Mouse (Mus musculus): ENCODE results near the gene 4632433K11Rik. TPM values are rescaled to one million over a fixed set of nuclear protein-coding genes. Genes with fewer than 3 reads are reported as not detected.

Gene 4632433K11Rik
- polyA plus RNA-seq, 1 experiment from 2014 or later, result not detected

DNA sequence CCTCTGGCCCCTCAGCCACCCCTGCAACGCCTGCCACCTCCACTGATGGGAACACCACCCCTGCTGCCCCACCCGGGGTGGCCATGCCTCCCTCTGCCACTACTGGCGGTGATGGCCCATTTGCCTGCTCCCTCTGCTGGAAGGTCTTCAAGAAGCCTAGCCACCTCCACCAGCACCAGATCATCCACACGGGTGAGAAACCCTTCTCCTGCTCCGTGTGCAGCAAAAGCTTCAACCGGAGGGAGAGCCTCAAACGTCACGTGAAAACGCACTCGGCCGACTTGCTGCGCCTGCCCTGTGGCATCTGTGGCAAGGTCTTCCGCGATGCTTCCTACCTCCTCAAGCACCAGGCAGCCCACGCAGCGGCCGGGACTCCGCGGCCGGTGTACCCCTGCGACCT is 4.0 kb upstream of the 4632433K11Rik start:
- no peaks in the 10 kb centered on the region for H3K4me1 ChIP-seq (replicated peaks; ENCODE audit: control insufficient read depth, insufficient read depth, low read length)
- no peak overlapping the region for H3K4me3 ChIP-seq (ENCODE audit: low read depth, low read length)
- peak overlapping the region; percentile 46; the same call in 1 of the 2 replicates for H3K27ac ChIP-seq (ENCODE audit: low read depth, low read length)
- no peak overlapping the region for H3K4me2 ChIP-seq (replicated peaks; ENCODE audit: low read depth)
- ATAC-seq, result no peak
- no peak overlapping the region for H3K9ac ChIP-seq (ENCODE audit: low read depth, low read length)
- 94% methylated on average over 21 of the region's 21 CpGs for WGBS
- no peak for TF ChIP-seq CTCF (IDR thresholded peaks at IDR 0.05; ENCODE audit: low read depth)
- H3K36me3 ChIP-seq (ENCODE audit: control insufficient read depth, insufficient read depth), result peaks cover 52% of the 10 kb centered on the region
- no peaks in the 10 kb centered on the region for H3K27me3 ChIP-seq (replicated peaks; ENCODE audit: control insufficient read depth, insufficient read depth, low read length)
- peaks cover 16% of the 10 kb centered on the region for H3K9me3 ChIP-seq (ENCODE audit: control insufficient read depth)

DNA sequence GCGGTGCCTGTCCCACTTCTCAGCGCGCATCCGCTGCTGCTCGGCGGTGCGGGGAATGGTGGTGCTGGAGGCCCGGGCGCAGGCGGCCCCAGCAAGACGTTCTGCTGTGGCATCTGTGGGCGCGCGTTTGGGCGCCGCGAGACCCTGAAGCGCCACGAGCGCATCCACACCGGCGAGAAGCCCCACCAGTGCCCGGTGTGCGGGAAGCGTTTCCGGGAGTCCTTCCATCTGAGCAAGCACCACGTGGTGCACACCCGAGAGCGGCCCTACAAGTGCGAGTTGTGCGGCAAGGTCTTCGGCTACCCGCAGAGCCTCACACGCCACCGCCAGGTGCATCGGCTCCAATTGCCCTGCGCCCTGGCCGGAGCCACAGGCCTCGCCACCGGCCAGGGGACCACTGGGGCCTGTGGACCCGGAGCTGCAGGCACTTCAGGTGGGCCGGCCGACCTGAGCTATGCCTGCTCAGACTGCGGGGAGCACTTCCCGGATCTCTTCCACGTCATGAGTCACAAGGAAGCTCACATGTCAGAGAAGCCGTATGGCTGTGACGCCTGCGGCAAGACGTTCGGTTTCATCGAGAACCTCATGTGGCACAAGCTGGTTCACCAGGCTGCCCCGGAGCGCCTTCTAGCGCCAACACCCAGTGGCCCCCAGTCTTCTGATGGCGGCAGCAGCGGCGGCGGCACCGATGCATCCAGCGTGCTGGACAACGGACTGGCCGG is 3.2 kb upstream of the 4632433K11Rik start:
- ATAC-seq, result no peak
- H3K4me3 ChIP-seq (ENCODE audit: low read depth, low read length), result no peak overlapping the region
- peaks cover 16% of the 10 kb centered on the region for H3K9me3 ChIP-seq (ENCODE audit: control insufficient read depth)
- H3K27ac ChIP-seq (ENCODE audit: low read depth, low read length), result peak overlapping the region; percentile 46
- H3K36me3 ChIP-seq (ENCODE audit: control insufficient read depth, insufficient read depth), result peaks cover 59% of the 10 kb centered on the region
- no peak for TF ChIP-seq CTCF (IDR thresholded peaks at IDR 0.05; ENCODE audit: low read depth)
- H3K4me2 ChIP-seq (replicated peaks; ENCODE audit: low read depth), result no peak overlapping the region
- no peak overlapping the region for H3K9ac ChIP-seq (ENCODE audit: low read depth, low read length)
- H3K27me3 ChIP-seq (replicated peaks; ENCODE audit: control insufficient read depth, insufficient read depth, low read length), result no peaks in the 10 kb centered on the region
- no peaks in the 10 kb centered on the region for H3K4me1 ChIP-seq (replicated peaks; ENCODE audit: control insufficient read depth, insufficient read depth, low read length)
- 88% methylated on average over 63 of the region's 63 CpGs for WGBS

DNA sequence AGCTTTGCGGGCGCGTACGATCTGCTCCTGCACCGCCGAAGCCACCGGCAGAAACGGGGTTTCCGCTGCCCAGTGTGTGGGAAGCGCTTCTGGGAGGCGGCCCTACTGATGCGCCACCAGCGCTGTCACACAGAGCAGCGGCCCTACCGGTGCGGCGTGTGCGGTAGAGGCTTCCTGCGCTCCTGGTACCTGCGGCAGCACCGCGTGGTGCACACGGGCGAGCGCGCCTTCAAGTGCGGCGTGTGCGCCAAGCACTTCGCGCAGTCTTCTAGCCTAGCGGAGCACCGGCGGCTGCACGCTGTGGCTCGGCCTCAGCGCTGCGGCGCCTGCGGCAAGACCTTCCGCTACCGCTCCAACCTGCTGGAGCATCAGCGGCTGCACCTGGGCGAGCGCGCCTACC is 2.4 kb upstream of the 4632433K11Rik start:
- no peak for TF ChIP-seq CTCF (IDR thresholded peaks at IDR 0.05; ENCODE audit: low read depth)
- Histone ChIP-seq H3K9ac (ENCODE audit: low read depth, low read length) (no peak overlapping the region), H3K9me3 (ENCODE audit: control insufficient read depth) (peaks cover 16% of the 10 kb centered on the region), H3K4me3 (ENCODE audit: low read depth, low read length) (no peak overlapping the region), H3K27me3 (replicated peaks; ENCODE audit: control insufficient read depth, insufficient read depth, low read length) (no peaks in the 10 kb centered on the region), H3K4me1 (replicated peaks; ENCODE audit: control insufficient read depth, insufficient read depth, low read length) (no peaks in the 10 kb centered on the region), H3K27ac (ENCODE audit: low read depth, low read length) (peak overlapping the region; percentile 46), H3K36me3 (ENCODE audit: control insufficient read depth, insufficient read depth) (peaks cover 67% of the 10 kb centered on the region), H3K4me2 (replicated peaks; ENCODE audit: low read depth) (no peak overlapping the region)
- no peak for ATAC-seq
- 86% methylated on average over 46 of the region's 46 CpGs for WGBS

DNA sequence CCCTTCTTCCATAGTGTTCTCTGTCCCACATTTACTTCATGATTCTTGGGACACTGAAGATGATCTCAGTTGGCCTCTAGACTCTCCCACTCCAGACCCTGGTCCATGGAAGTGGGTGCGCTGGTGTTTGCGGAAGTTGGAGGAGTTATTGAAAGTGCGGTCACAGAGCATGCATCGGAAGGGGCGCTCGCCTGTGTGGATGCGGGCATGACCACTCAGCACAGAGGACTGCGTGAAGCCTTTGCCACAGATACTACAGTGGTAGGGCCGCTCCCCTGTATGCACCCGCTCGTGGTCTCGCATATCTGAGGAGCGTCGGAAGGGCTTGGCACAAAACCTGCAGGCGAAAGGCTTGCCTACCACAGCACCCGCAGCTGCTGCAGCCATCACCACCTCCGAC is 1.7 kb downstream of the 4632433K11Rik start:
- H3K27ac ChIP-seq (ENCODE audit: low read depth, low read length), result no peak overlapping the region
- no peak overlapping the region for H3K4me2 ChIP-seq (replicated peaks; ENCODE audit: low read depth)
- H3K27me3 ChIP-seq (replicated peaks; ENCODE audit: control insufficient read depth, insufficient read depth, low read length), result no peaks in the 10 kb centered on the region
- H3K9me3 ChIP-seq (ENCODE audit: control insufficient read depth), result peaks cover 8% of the 10 kb centered on the region
- no peak for TF ChIP-seq CTCF (IDR thresholded peaks at IDR 0.05; ENCODE audit: low read depth)
- WGBS, result 98% methylated on average over 17 of the region's 17 CpGs
- H3K4me1 ChIP-seq (replicated peaks; ENCODE audit: control insufficient read depth, insufficient read depth, low read length), result 0 out of 2 replicates have a peak, but pooled peaks cover 3% of the 10 kb centered on the region
- H3K9ac ChIP-seq (ENCODE audit: low read depth, low read length), result no peak overlapping the region
- no peak for ATAC-seq
- H3K36me3 ChIP-seq (ENCODE audit: control insufficient read depth, insufficient read depth), result peaks cover 42% of the 10 kb centered on the region
- H3K4me3 ChIP-seq (ENCODE audit: low read depth, low read length), result no peak overlapping the region

- H3K4me2 ChIP-seq (replicated peaks; ENCODE audit: low read depth), result no peak overlapping the region
- 0 out of 2 replicates have a peak, but pooled peaks cover 3% of the 10 kb centered on the region for H3K4me1 ChIP-seq (replicated peaks; ENCODE audit: control insufficient read depth, insufficient read depth, low read length)
- no peak for ATAC-seq
- 95% methylated on average over 9 of the region's 9 CpGs for WGBS
- H3K9me3 ChIP-seq (ENCODE audit: control insufficient read depth), result peaks cover 3% of the 10 kb centered on the region; the same call in 1 of the 2 replicates
- no peak overlapping the region for H3K9ac ChIP-seq (ENCODE audit: low read depth, low read length)
- no peak for TF ChIP-seq CTCF (IDR thresholded peaks at IDR 0.05; ENCODE audit: low read depth)
- H3K27ac ChIP-seq (ENCODE audit: low read depth, low read length), result no peak overlapping the region
- no peaks in the 10 kb centered on the region for H3K27me3 ChIP-seq (replicated peaks; ENCODE audit: control insufficient read depth, insufficient read depth, low read length)
- peaks cover 37% of the 10 kb centered on the region for H3K36me3 ChIP-seq (ENCODE audit: control insufficient read depth, insufficient read depth)
- H3K4me3 ChIP-seq (ENCODE audit: low read depth, low read length), result no peak overlapping the region
Observed at GRCm38 (mm10) chr7:5036136-5036535, 2.2 kb downstream of the 4632433K11Rik start.

DNA sequence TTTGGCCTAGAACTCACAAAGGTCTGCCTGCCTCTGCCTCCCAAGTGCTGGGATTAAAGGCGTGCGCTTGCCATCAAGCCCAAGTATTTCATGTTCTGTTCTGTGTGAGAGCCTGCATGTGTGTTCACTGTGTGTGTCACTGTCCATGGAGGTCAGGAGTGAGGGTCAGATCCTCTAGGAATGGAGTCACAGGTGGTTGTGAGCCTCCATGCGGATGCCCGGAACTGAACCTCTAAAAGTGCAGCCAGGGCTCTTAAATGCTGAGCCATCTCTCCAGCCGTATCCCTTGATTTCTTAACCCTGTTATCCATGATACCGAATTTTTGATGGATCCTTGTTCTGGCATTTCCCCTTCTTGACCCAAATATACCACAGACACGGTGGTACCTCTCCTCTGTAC is 3.1 kb downstream of the 4632433K11Rik start:
- no peak for ATAC-seq
- Histone ChIP-seq H3K36me3 (ENCODE audit: control insufficient read depth, insufficient read depth) (peaks cover 28% of the 10 kb centered on the region), H3K27me3 (replicated peaks; ENCODE audit: control insufficient read depth, insufficient read depth, low read length) (no peaks in the 10 kb centered on the region), H3K4me3 (ENCODE audit: low read depth, low read length) (no peak overlapping the region), H3K4me1 (replicated peaks; ENCODE audit: control insufficient read depth, insufficient read depth, low read length) (0 out of 2 replicates have a peak, but pooled peaks cover 3% of the 10 kb centered on the region), H3K27ac (ENCODE audit: low read depth, low read length) (no peak overlapping the region), H3K9me3 (ENCODE audit: control insufficient read depth) (no peaks in the 10 kb centered on the region), H3K4me2 (replicated peaks; ENCODE audit: low read depth) (no peak overlapping the region; the same call in 1 of the 2 replicates), H3K9ac (ENCODE audit: low read depth, low read length) (no peak overlapping the region)
- no peak for TF ChIP-seq CTCF (IDR thresholded peaks at IDR 0.05; ENCODE audit: low read depth)
- 95% methylated on average over 7 of the region's 7 CpGs for WGBS
